Mouse (Mus musculus) megakaryocyte, embryonic 14.5 days (primary cell): ENCODE measurements around the gene Hspb8. TPM values are rescaled to one million over a fixed set of nuclear protein-coding genes. Genes with fewer than 3 reads are reported as not detected.

Experiments used
- H3K27me3 ChIP-seq: replicated peaks from 2 replicates; pipeline ENCODE3; 2012; ENCODE audit warnings: inconsistent platforms
- H3K36me3 ChIP-seq: replicated peaks from 2 replicates; pipeline ENCODE3; 2012; ENCODE audit warnings: low read length, inconsistent platforms, mixed read lengths
- H3K4me1 ChIP-seq: 2 replicates; pipeline ENCODE4 v1.6.1; 2012; ENCODE audit warnings: inconsistent platforms
- H3K4me3 ChIP-seq: replicated peaks from 2 replicates; pipeline ENCODE3; 2012; ENCODE audit warnings: moderate library complexity, mild to moderate bottlenecking, inconsistent platforms
- H3K9me3 ChIP-seq: 2 replicates; pipeline ENCODE4 v1.6.1; 2012; ENCODE audit warnings: inconsistent platforms
- FLI1 ChIP-seq: IDR thresholded peaks from 2 replicates; pipeline ENCODE4 v1.6.1; 2012; ENCODE audit warnings: low read length, inconsistent platforms, mixed read lengths
- GATA1 ChIP-seq: IDR thresholded peaks from 3 replicates; pipeline ENCODE4 v1.6.1; 2012; ENCODE audit warnings: mixed read lengths, low read length, inconsistent platforms, borderline replicate concordance
- polyA plus RNA-seq: library from polyadenylated mRNA; stranded (reverse); fragments of >175 nt; gene quantifications from 2 replicates; pipeline ENCODE4 v1.2.3, GENCODE M21; 2012; ENCODE audit warnings: low replicate concordance; ENCODE audit not compliant: insufficient read depth

Gene Hspb8
- polyA plus RNA-seq, 1 experiment: not detected

GRCm38 (mm10) chr5:116380384-116380783, 42.3 kb downstream of the Hspb8 start:
- no peaks in the 10 kb centered on the region for H3K36me3 ChIP-seq
- H3K9me3 ChIP-seq: peaks cover 35% of the 10 kb centered on the region
- TF ChIP-seq FLI1: no peak
- no peak overlapping the region for H3K4me3 ChIP-seq
- no peaks in the 10 kb centered on the region for H3K4me1 ChIP-seq
- no peaks in the 10 kb centered on the region for H3K27me3 ChIP-seq

- Histone ChIP-seq H3K4me1 (no peaks in the 10 kb centered on the region), H3K4me3 (no peak overlapping the region), H3K27me3 (no peaks in the 10 kb centered on the region), H3K36me3 (no peaks in the 10 kb centered on the region), H3K9me3 (peaks cover 40% of the 10 kb centered on the region)
- no peak for TF ChIP-seq GATA1
- TF ChIP-seq FLI1: no peak
These were observed 43.8 kb downstream of the Hspb8 start for GRCm38 (mm10) chr5:116378872-116379271.

- Histone ChIP-seq H3K9me3 (peaks cover 81% of the 10 kb centered on the region), H3K36me3 (no peaks in the 10 kb centered on the region), H3K4me3 (no peak overlapping the region), H3K4me1 (no peaks in the 10 kb centered on the region), H3K27me3 (no peaks in the 10 kb centered on the region)
- TF ChIP-seq FLI1: no peak
- no peak for TF ChIP-seq GATA1
These were observed 54.7 kb downstream of the Hspb8 start for GRCm38 (mm10) chr5:116367923-116368322.

- no peaks in the 10 kb centered on the region for H3K27me3 ChIP-seq
- H3K4me1 ChIP-seq: no peaks in the 10 kb centered on the region
- no peaks in the 10 kb centered on the region for H3K36me3 ChIP-seq
- peaks cover 75% of the 10 kb centered on the region for H3K9me3 ChIP-seq
- H3K4me3 ChIP-seq: no peak overlapping the region
- TF ChIP-seq GATA1 (no peak), FLI1 (no peak)
These were observed 55.6 kb downstream of the Hspb8 start for GRCm38 (mm10) chr5:116366889-116367682.

- Histone ChIP-seq H3K9me3 (peaks cover 56% of the 10 kb centered on the region), H3K4me1 (no peaks in the 10 kb centered on the region), H3K36me3 (no peaks in the 10 kb centered on the region), H3K4me3 (no peak overlapping the region), H3K27me3 (no peaks in the 10 kb centered on the region)
- TF ChIP-seq FLI1: no peak
These were observed 61.3 kb downstream of the Hspb8 start for GRCm38 (mm10) chr5:116361342-116361741.

- no peaks in the 10 kb centered on the region for H3K36me3 ChIP-seq
- TF ChIP-seq GATA1: no peak
- no peak for TF ChIP-seq FLI1
- H3K27me3 ChIP-seq: no peaks in the 10 kb centered on the region
- no peaks in the 10 kb centered on the region for H3K4me1 ChIP-seq
- peaks cover 56% of the 10 kb centered on the region for H3K9me3 ChIP-seq
- H3K4me3 ChIP-seq: no peak overlapping the region
These were observed 61.9 kb downstream of the Hspb8 start for GRCm38 (mm10) chr5:116360751-116361150.

Other genes with a start within 250 kb of the Hspb8 start
- gene Ccdc60, start 133.9 kb downstream of the Hspb8 start, polyA plus RNA-seq: not detected in 2 replicates
- gene Srrm4, start 169.0 kb upstream of the Hspb8 start, polyA plus RNA-seq: not detected in 2 replicates